Mouse (Mus musculus): Measurements from ENCODE around the gene Clip2. TPM values are rescaled to one million over a fixed set of nuclear protein-coding genes. Genes with fewer than 3 reads are reported as not detected.

Gene Clip2
- polyA plus RNA-seq, 1 experiment from 2014 or later: 15.1 TPM

- H3K27ac ChIP-seq: no peak within 1 kb of the TSS
- H3K36me3 ChIP-seq: peaks cover 4% of the 10 kb centered on the region
- no peak within 1 kb of the TSS for H3K4me3 ChIP-seq
- 90% methylated on average over 7 of the region's 7 CpGs for WGBS
- H3K9me3 ChIP-seq: no peaks in the 10 kb centered on the region
- ATAC-seq (ENCODE audit: low FRiP score): no peak
- H3K4me2 ChIP-seq: no peak within 1 kb of the TSS
- peaks cover 11% of the 10 kb centered on the region for H3K4me1 ChIP-seq (replicated peaks)
- H3K27me3 ChIP-seq: no peaks in the 10 kb centered on the region
- no peak within 1 kb of the TSS for H3K9ac ChIP-seq
These were observed 7.8 kb upstream of the Clip2 start, which contains the start of gene Syna for GRCm38 (mm10) chr5:134560071-134560449. Gene Syna, minus strand, starts transcription at chr5:134560171.

- H3K27ac ChIP-seq: peak overlapping the region; percentile 24
- peaks cover 4% of the 10 kb centered on the region for H3K36me3 ChIP-seq
- H3K4me1 ChIP-seq (replicated peaks): peaks cover 28% of the 10 kb centered on the region
- no peak for ATAC-seq (ENCODE audit: low FRiP score)
- H3K9me3 ChIP-seq: no peaks in the 10 kb centered on the region
- WGBS: 12% methylated on average over 20 of the region's 20 CpGs
- H3K4me2 ChIP-seq: peak overlapping the region; percentile 40
- H3K27me3 ChIP-seq: no peaks in the 10 kb centered on the region
- peak overlapping the region; percentile 10; the same call in 1 of the 2 replicates for H3K4me3 ChIP-seq
- H3K9ac ChIP-seq: no peak overlapping the region
These were observed 3.4 kb upstream of the Clip2 start for GRCm38 (mm10) chr5:134555463-134556164.

GRCm38 (mm10) chr5:134553951-134554546 is 1.8 kb upstream of the Clip2 start:
- peaks cover 4% of the 10 kb centered on the region; the same call in 1 of the 2 replicates for H3K36me3 ChIP-seq
- H3K4me1 ChIP-seq (replicated peaks): peaks cover 44% of the 10 kb centered on the region
- 86% methylated on average over 5 of the region's 5 CpGs for WGBS

GRCm38 (mm10) chr5:134551233-134552109 is 763 bp downstream of the Clip2 start:
- peak; percentile 47 for ATAC-seq (ENCODE audit: low FRiP score)
- H3K4me2 ChIP-seq: peak overlapping the region; percentile 98

More at GRCm38 (mm10) chr5:134553951-134554546, 1.8 kb upstream of the Clip2 start:
- ATAC-seq (ENCODE audit: low FRiP score): no peak
- Histone ChIP-seq H3K27me3 (no peaks in the 10 kb centered on the region), H3K4me3 (no peak overlapping the region), H3K9ac (no peak overlapping the region), H3K4me2 (no peak overlapping the region), H3K27ac (no peak overlapping the region), H3K9me3 (no peaks in the 10 kb centered on the region)

GRCm38 (mm10) chr5:134550836-134551232 is 1.4 kb downstream of the Clip2 start:
- no peaks in the 10 kb centered on the region for H3K27me3 ChIP-seq
- WGBS: 9% methylated on average over 6 of the region's 6 CpGs
- no peak; the same call in 1 of the 2 replicates for ATAC-seq (ENCODE audit: low FRiP score)
- H3K27ac ChIP-seq: peak overlapping the region; percentile 99
- peak overlapping the region; percentile 99 for H3K9ac ChIP-seq
- H3K4me2 ChIP-seq: peak overlapping the region; percentile 98
- H3K4me1 ChIP-seq (replicated peaks): peaks cover 72% of the 10 kb centered on the region
- no peaks in the 10 kb centered on the region for H3K36me3 ChIP-seq
- H3K9me3 ChIP-seq: no peaks in the 10 kb centered on the region
- H3K4me3 ChIP-seq: peak overlapping the region; percentile 91

More at GRCm38 (mm10) chr5:134551233-134552109, 763 bp downstream of the Clip2 start:
- Histone ChIP-seq H3K27ac (peak overlapping the region; percentile 99), H3K4me3 (peak overlapping the region; percentile 91), H3K9me3 (no peaks in the 10 kb centered on the region), H3K9ac (peak overlapping the region; percentile 99), H3K36me3 (no peaks in the 10 kb centered on the region), H3K4me1 (replicated peaks) (peaks cover 68% of the 10 kb centered on the region), H3K27me3 (no peaks in the 10 kb centered on the region)
- WGBS: 2% methylated on average over 50 of the region's 52 CpGs

GRCm38 (mm10) chr5:134549640-134550168 is 2.5 kb downstream of the Clip2 start:
- no peaks in the 10 kb centered on the region for H3K27me3 ChIP-seq
- H3K4me2 ChIP-seq: peak overlapping the region; percentile 98
- no peak for ATAC-seq (ENCODE audit: low FRiP score)
- no peak overlapping the region for H3K27ac ChIP-seq
- peak overlapping the region; percentile 91 for H3K4me3 ChIP-seq
- WGBS: 97% methylated on average over 3 of the region's 3 CpGs
- no peaks in the 10 kb centered on the region; the same call in none of the 2 replicates for H3K36me3 ChIP-seq
- H3K9me3 ChIP-seq: no peaks in the 10 kb centered on the region
- H3K9ac ChIP-seq: peak overlapping the region; percentile 24
- H3K4me1 ChIP-seq (replicated peaks): peaks cover 69% of the 10 kb centered on the region

- Histone ChIP-seq H3K4me3 (no peak overlapping the region), H3K27me3 (no peaks in the 10 kb centered on the region), H3K9me3 (no peaks in the 10 kb centered on the region), H3K4me1 (replicated peaks) (peaks cover 76% of the 10 kb centered on the region), H3K27ac (no peak overlapping the region), H3K36me3 (peaks cover 5% of the 10 kb centered on the region), H3K4me2 (peak overlapping the region; percentile 30), H3K9ac (no peak overlapping the region)
- no peak for ATAC-seq (ENCODE audit: low FRiP score)
- WGBS: 54% methylated on average over 5 of the region's 5 CpGs
These were observed 3.9 kb downstream of the Clip2 start for GRCm38 (mm10) chr5:134548306-134548705.

- Histone ChIP-seq H3K27me3 (no peaks in the 10 kb centered on the region), H3K4me1 (replicated peaks) (peaks cover 79% of the 10 kb centered on the region), H3K9me3 (no peaks in the 10 kb centered on the region), H3K27ac (no peak overlapping the region), H3K4me3 (no peak overlapping the region), H3K4me2 (no peak overlapping the region), H3K9ac (0 out of 2 replicates have a peak overlapping the region, but pooled peaks have one; percentile 35), H3K36me3 (peaks cover 5% of the 10 kb centered on the region)
- 80% methylated on average over 7 of the region's 7 CpGs for WGBS
- ATAC-seq (ENCODE audit: low FRiP score): no peak
These were observed 5.4 kb downstream of the Clip2 start for GRCm38 (mm10) chr5:134546790-134547189.

GRCm38 (mm10) chr5:134545242-134545629 is 7.0 kb downstream of the Clip2 start:
- Histone ChIP-seq H3K4me3 (no peak overlapping the region), H3K36me3 (peaks cover 5% of the 10 kb centered on the region), H3K4me1 (replicated peaks) (peaks cover 84% of the 10 kb centered on the region), H3K4me2 (no peak overlapping the region), H3K27ac (no peak overlapping the region), H3K9me3 (no peaks in the 10 kb centered on the region), H3K9ac (no peak overlapping the region), H3K27me3 (no peaks in the 10 kb centered on the region)
- 62% methylated on average over 3 of the region's 3 CpGs for WGBS
- no peak for ATAC-seq (ENCODE audit: low FRiP score)

- H3K9me3 ChIP-seq: no peaks in the 10 kb centered on the region
- no peak overlapping the region for H3K4me3 ChIP-seq
- H3K9ac ChIP-seq: no peak overlapping the region
- H3K4me2 ChIP-seq: no peak overlapping the region; the same call in 1 of the 2 replicates
- WGBS: 63% methylated on average over 19 of the region's 19 CpGs
- H3K36me3 ChIP-seq: peaks cover 5% of the 10 kb centered on the region
- no peak for ATAC-seq (ENCODE audit: low FRiP score)
- no peaks in the 10 kb centered on the region for H3K27me3 ChIP-seq
- 0 out of 2 replicates have a peak overlapping the region, but pooled peaks have one; percentile 3 for H3K27ac ChIP-seq
- peaks cover 84% of the 10 kb centered on the region for H3K4me1 ChIP-seq (replicated peaks)
These were observed 7.6 kb downstream of the Clip2 start for GRCm38 (mm10) chr5:134544516-134545241.

- Histone ChIP-seq H3K27ac (no peak overlapping the region; the same call in 1 of the 2 replicates), H3K9ac (no peak overlapping the region), H3K4me2 (no peak overlapping the region), H3K4me1 (replicated peaks) (peaks cover 62% of the 10 kb centered on the region), H3K27me3 (no peaks in the 10 kb centered on the region), H3K36me3 (peaks cover 26% of the 10 kb centered on the region), H3K4me3 (no peak overlapping the region), H3K9me3 (no peaks in the 10 kb centered on the region)
- ATAC-seq (ENCODE audit: low FRiP score): no peak
- WGBS: 31% methylated on average over 7 of the region's 7 CpGs
These were observed 10.6 kb downstream of the Clip2 start for GRCm38 (mm10) chr5:134541640-134542039.

Data from hindbrain, embryonic 13.5 days (tissue).